In genomic region chr15:25690066-25690745, GRCm38 (mm10) we compare ENCODE assay signal across 11 mouse cellular contexts.
DNase-seq lines count a peak whose midpoint lies in the region; ATAC-seq lines count a peak whose summit lies in the region.
"Had no signal": no experiment of that assay in that cellular context is flagged by ENCODE, and none has a peak within 500 bp of the region (broad histone marks: within the 10 kb centered on the region; RNA-seq: fewer than 3 reads in every experiment).

No protein-coding gene starts in this region.

- no peak overlapping the region for H3K4me2 ChIP-seq in embryonic facial prominence, embryonic 13.5 days
- no peak overlapping the region for H3K4me2 ChIP-seq in neural tube, embryonic 12.5 days (replicated peaks)

- 0 out of 2 replicates have a peak overlapping the region, but pooled peaks have one; percentile 2 for H3K27ac ChIP-seq in embryonic facial prominence, embryonic 13.5 days
- H3K27ac ChIP-seq in embryonic facial prominence, embryonic 10.5 days (replicated peaks): no peak overlapping the region
- H3K27ac ChIP-seq in neural tube, embryonic 12.5 days: no peak overlapping the region

- no peak for DNase-seq in embryonic facial prominence, embryonic 10.5 days (ENCODE audit: low spot score)
- DNase-seq in neural tube, embryonic 10.5 days (ENCODE audit: extremely low spot score, low spot score): no peak
- peak; percentile 24 to 55 for DNase-seq in kidney, postnatal 25 days
- DNase-seq in cerebellum, postnatal 25 days: no peak
- DNase-seq in heart, adult 18-20 months: no peak
- DNase-seq in cerebellum, postnatal 4 days (ENCODE audit: low spot score in 2 of 2): no peak
- DNase-seq: adrenal gland, postnatal 14 days; cerebellum, adult 18-20 months; thymus, postnatal 14 days had no signal

- no peaks in the 10 kb centered on the region for H3K9me3 ChIP-seq in embryonic facial prominence, embryonic 13.5 days
- no peaks in the 10 kb centered on the region for H3K9me3 ChIP-seq in embryonic facial prominence, embryonic 10.5 days
- no peaks in the 10 kb centered on the region for H3K9me3 ChIP-seq in neural tube, embryonic 12.5 days

- H3K4me3 ChIP-seq in embryonic facial prominence, embryonic 13.5 days: no peak overlapping the region
- H3K4me3 ChIP-seq in embryonic facial prominence, embryonic 10.5 days: no peak overlapping the region
- H3K4me3 ChIP-seq in neural tube, embryonic 12.5 days: no peak overlapping the region

- H3K4me1 ChIP-seq in embryonic facial prominence, embryonic 13.5 days: peaks cover 51% of the 10 kb centered on the region
- peaks cover 55% of the 10 kb centered on the region for H3K4me1 ChIP-seq in embryonic facial prominence, embryonic 10.5 days
- peaks cover 4% of the 10 kb centered on the region for H3K4me1 ChIP-seq in neural tube, embryonic 12.5 days

- no peak for ATAC-seq in embryonic facial prominence, embryonic 13.5 days (ENCODE audit: insufficient number of reproducible peaks, insufficient read depth, low FRiP score, low TSS enrichment, low read depth)
- ATAC-seq in neural tube, embryonic 12.5 days (ENCODE audit: low FRiP score, low read depth): peak; percentile 38; the same call in 1 of the 2 replicates

- no peaks in the 10 kb centered on the region for H3K36me3 ChIP-seq in embryonic facial prominence, embryonic 13.5 days
- 0 out of 2 replicates have a peak, but pooled peaks cover 8% of the 10 kb centered on the region for H3K36me3 ChIP-seq in embryonic facial prominence, embryonic 10.5 days (replicated peaks)
- H3K36me3 ChIP-seq in neural tube, embryonic 12.5 days: no peaks in the 10 kb centered on the region

- no peak overlapping the region for H3K9ac ChIP-seq in embryonic facial prominence, embryonic 13.5 days
- no peak overlapping the region for H3K9ac ChIP-seq in neural tube, embryonic 12.5 days

- 61% methylated on average over 15 of the region's 15 CpGs for WGBS in embryonic facial prominence, embryonic 13.5 days
- 58% methylated on average over 15 of the region's 15 CpGs for WGBS in embryonic facial prominence, embryonic 10.5 days
- WGBS in neural tube, embryonic 12.5 days: 19% methylated on average over 15 of the region's 15 CpGs

- H3K27me3 ChIP-seq in embryonic facial prominence, embryonic 13.5 days: no peaks in the 10 kb centered on the region
- H3K27me3 ChIP-seq in embryonic facial prominence, embryonic 10.5 days (replicated peaks; ENCODE audit: low read depth, poor library complexity, severe bottlenecking): no peaks in the 10 kb centered on the region
- H3K27me3 ChIP-seq in neural tube, embryonic 12.5 days (replicated peaks): no peaks in the 10 kb centered on the region

Comparison
In these comparisons a context has a peak if more than half of its experiments do, and no peak if none do; other contexts are left out.
1. DNase-seq: peak in kidney, postnatal 25 days (2 of 2); none in embryonic facial prominence, embryonic 10.5 days (single experiment), neural tube, embryonic 10.5 days (single experiment), cerebellum, postnatal 25 days (0 of 2), heart, adult 18-20 months (0 of 2) and cerebellum, postnatal 4 days (0 of 2).